Mouse (Mus musculus) heart, embryonic 10.5 days (tissue): ENCODE data around the gene Eme2. TPM values are rescaled to one million over a fixed set of nuclear protein-coding genes. Genes with fewer than 3 reads are reported as not detected.
A peak's percentile ranks its signal among the peaks of the same experiment; 100 is the strongest.

Experiments
- DNase-seq: peaks from one replicate; pipeline ENCODE4 v3.0.0-alpha.2; 2017; ENCODE audit warnings: low spot score
- H3K27ac ChIP-seq: fragments of 300-500 bp; sonication (generic); 2 replicates; pipeline ENCODE4 v1.5.1; 2016; ENCODE audit warnings: mild to moderate bottlenecking
- H3K27me3 ChIP-seq: fragments of 300-500 bp; sonication (generic); 2 replicates; pipeline ENCODE4 v1.6.1; 2016; ENCODE audit warnings: mild to moderate bottlenecking; ENCODE audit not compliant: poor library complexity, insufficient read depth, severe bottlenecking
- H3K36me3 ChIP-seq: fragments of 300-500 bp; sonication (generic); 2 replicates; pipeline ENCODE4 v1.6.1; 2016; ENCODE audit warnings: mild to moderate bottlenecking, moderate library complexity
- H3K4me1 ChIP-seq: fragments of 300-500 bp; sonication (generic); 2 replicates; pipeline ENCODE4 v1.6.1; 2016; ENCODE audit warnings: mild to moderate bottlenecking
- H3K4me3 ChIP-seq: fragments of 300-500 bp; sonication (generic); 2 replicates; pipeline ENCODE4 v1.5.1; 2016; ENCODE audit warnings: mild to moderate bottlenecking, moderate library complexity
- H3K9me3 ChIP-seq: fragments of 300-500 bp; sonication (generic); 2 replicates; pipeline ENCODE4 v1.6.1; 2016; ENCODE audit warnings: mild to moderate bottlenecking, moderate library complexity
- WGBS: fragments of 180-500 bp; shearing (Covaris S2); methylation state at CpG from one replicate; pipeline ENCODE4 v1.1.7; 2016; 5-methylcytosine and 5-hydroxymethylcytosine counted together
- polyA plus RNA-seq: library from polyadenylated mRNA; unstranded; fragments of >200 nt; fragmentation: Nextera tagmentation; extraction: Ambion mirVana; gene quantifications from 2 replicates; pipeline ENCODE4 v1.2.1, GENCODE M21; 2016

Gene Eme2
- polyA plus RNA-seq, 1 experiment from 2014 or later: 28.0 TPM

- no peak overlapping the region for H3K27ac ChIP-seq
- peaks cover 100% of the 10 kb centered on the region for H3K36me3 ChIP-seq
- no peak for DNase-seq
- no peaks in the 10 kb centered on the region for H3K9me3 ChIP-seq
- no peak overlapping the region for H3K4me3 ChIP-seq
- H3K4me1 ChIP-seq: peaks cover 2% of the 10 kb centered on the region; the same call in 1 of the 2 replicates
- no peaks in the 10 kb centered on the region for H3K27me3 ChIP-seq
- 92% methylated on average over 2 of the region's 2 CpGs for whole genome bisulfite sequencing
These were observed 12.7 kb upstream of the Eme2 start for GRCm38 (mm10) chr17:24907591-24907990.

GRCm38 (mm10) chr17:24903767-24904166 is 8.9 kb upstream of the Eme2 start:
- Histone ChIP-seq H3K4me1 (peaks cover 9% of the 10 kb centered on the region; the same call in 1 of the 2 replicates), H3K27ac (no peak overlapping the region)
- WGBS: 94% methylated on average over 9 of the region's 9 CpGs

GRCm38 (mm10) chr17:24902671-24903474 is 8.0 kb upstream of the Eme2 start:
- Histone ChIP-seq H3K36me3 (peaks cover 100% of the 10 kb centered on the region), H3K27me3 (no peaks in the 10 kb centered on the region), H3K4me3 (no peak overlapping the region), H3K4me1 (peaks cover 14% of the 10 kb centered on the region), H3K27ac (peak overlapping the region; percentile 52; the same call in 1 of the 2 replicates), H3K9me3 (no peaks in the 10 kb centered on the region)
- WGBS: 74% methylated on average over 9 of the region's 9 CpGs
- DNase-seq: peak; percentile 86

More at GRCm38 (mm10) chr17:24903767-24904166, 8.9 kb upstream of the Eme2 start:
- Histone ChIP-seq H3K36me3 (peaks cover 100% of the 10 kb centered on the region), H3K9me3 (no peaks in the 10 kb centered on the region), H3K4me3 (no peak overlapping the region), H3K27me3 (no peaks in the 10 kb centered on the region)
- no peak for DNase-seq

- Histone ChIP-seq H3K9me3 (no peaks in the 10 kb centered on the region), H3K4me1 (peaks cover 22% of the 10 kb centered on the region), H3K27me3 (no peaks in the 10 kb centered on the region), H3K36me3 (peaks cover 100% of the 10 kb centered on the region), H3K4me3 (no peak overlapping the region), H3K27ac (no peak overlapping the region)
- WGBS: 91% methylated on average over 5 of the region's 5 CpGs
- no peak for DNase-seq
These were observed 7.2 kb upstream of the Eme2 start for GRCm38 (mm10) chr17:24902124-24902523.

- H3K9me3 ChIP-seq: no peaks in the 10 kb centered on the region
- H3K36me3 ChIP-seq: peaks cover 84% of the 10 kb centered on the region
- H3K4me1 ChIP-seq: peaks cover 36% of the 10 kb centered on the region
- DNase-seq: no peak
- 93% methylated on average over 6 of the region's 6 CpGs for WGBS
- no peak overlapping the region for H3K4me3 ChIP-seq
- no peaks in the 10 kb centered on the region for H3K27me3 ChIP-seq
- no peak overlapping the region for H3K27ac ChIP-seq
These were observed 5.1 kb upstream of the Eme2 start for GRCm38 (mm10) chr17:24900014-24900413.

GRCm38 (mm10) chr17:24899153-24899552 is 4.3 kb upstream of the Eme2 start:
- no peak overlapping the region for H3K4me3 ChIP-seq
- H3K4me1 ChIP-seq: peaks cover 41% of the 10 kb centered on the region
- DNase-seq: no peak
- H3K27ac ChIP-seq: no peak overlapping the region
- H3K9me3 ChIP-seq: no peaks in the 10 kb centered on the region
- H3K27me3 ChIP-seq: no peaks in the 10 kb centered on the region
- peaks cover 75% of the 10 kb centered on the region for H3K36me3 ChIP-seq
- WGBS: 79% methylated on average over 5 of the region's 5 CpGs

GRCm38 (mm10) chr17:24898041-24898854 is 3.4 kb upstream of the Eme2 start:
- no peak for DNase-seq
- Histone ChIP-seq H3K9me3 (no peaks in the 10 kb centered on the region), H3K4me1 (peaks cover 48% of the 10 kb centered on the region), H3K27me3 (no peaks in the 10 kb centered on the region), H3K4me3 (peak overlapping the region; percentile 93; the same call in 1 of the 2 replicates), H3K36me3 (peaks cover 71% of the 10 kb centered on the region), H3K27ac (no peak overlapping the region)
- 76% methylated on average over 4 of the region's 4 CpGs for WGBS

GRCm38 (mm10) chr17:24897600-24897999 is 2.7 kb upstream of the Eme2 start:
- peak overlapping the region; percentile 93; the same call in 1 of the 2 replicates for H3K4me3 ChIP-seq
- 77% methylated on average over 4 of the region's 4 CpGs for WGBS
- H3K27ac ChIP-seq: 0 out of 2 replicates have a peak overlapping the region, but pooled peaks have one; percentile 94
- no peaks in the 10 kb centered on the region for H3K27me3 ChIP-seq
- DNase-seq: no peak
- peaks cover 71% of the 10 kb centered on the region for H3K36me3 ChIP-seq
- H3K9me3 ChIP-seq: no peaks in the 10 kb centered on the region
- peaks cover 49% of the 10 kb centered on the region for H3K4me1 ChIP-seq

GRCm38 (mm10) chr17:24896993-24897269 is 2.0 kb upstream of the Eme2 start:
- no peaks in the 10 kb centered on the region for H3K9me3 ChIP-seq
- H3K27ac ChIP-seq: peak overlapping the region; percentile 94
- DNase-seq: no peak
- no peaks in the 10 kb centered on the region for H3K27me3 ChIP-seq
- peak overlapping the region; percentile 93 for H3K4me3 ChIP-seq
- 39% methylated on average over 11 of the region's 11 CpGs for WGBS
- H3K36me3 ChIP-seq: peaks cover 71% of the 10 kb centered on the region
- peaks cover 49% of the 10 kb centered on the region for H3K4me1 ChIP-seq

GRCm38 (mm10) chr17:24896241-24896992 is 1.5 kb upstream of the Eme2 start, which contains the start of gene Nme3:
Gene Nme3, plus strand, starts transcription at chr17:24896500.
- DNase-seq: peak; percentile 93
- peaks cover 49% of the 10 kb centered on the region for H3K4me1 ChIP-seq
- H3K27me3 ChIP-seq: no peaks in the 10 kb centered on the region
- peak within 1 kb of the TSS; percentile 94 for H3K27ac ChIP-seq
- H3K36me3 ChIP-seq: peaks cover 71% of the 10 kb centered on the region
- 2% methylated on average over 50 of the region's 50 CpGs for WGBS
- peak within 1 kb of the TSS; percentile 93 for H3K4me3 ChIP-seq
- no peaks in the 10 kb centered on the region for H3K9me3 ChIP-seq

GRCm38 (mm10) chr17:24895571-24896240 is 819 bp upstream of the Eme2 start:
- Histone ChIP-seq H3K9me3 (no peaks in the 10 kb centered on the region), H3K27ac (peak overlapping the region; percentile 94), H3K4me3 (peak overlapping the region; percentile 93), H3K27me3 (no peaks in the 10 kb centered on the region), H3K4me1 (peaks cover 49% of the 10 kb centered on the region), H3K36me3 (peaks cover 71% of the 10 kb centered on the region)
- DNase-seq: no peak
- WGBS: 13% methylated on average over 23 of the region's 23 CpGs
